Mouse (Mus musculus): ENCODE measurements around the gene Postn. TPM values are rescaled to one million over a fixed set of nuclear protein-coding genes. Genes with fewer than 3 reads are reported as not detected.

Gene Postn
- total and polyA plus RNA-seq, 3 experiments, result 0.22 TPM; not detected in 2

- Histone ChIP-seq H3K4me1 (ENCODE audit: insufficient read depth, low read depth, low read length) (no peaks in the 10 kb centered on the region), H3K4me3 (ENCODE audit: low read depth, low read length) (no peak overlapping the region), H3K9me3 (replicated peaks) (peaks cover 24% of the 10 kb centered on the region), H3K36me3 (replicated peaks) (no peaks in the 10 kb centered on the region), H3K27me3 (ENCODE audit: insufficient read depth, low read length) (no peaks in the 10 kb centered on the region)
- DNase-seq (ENCODE audit: low spot score), result no peak
- no peak for TF ChIP-seq GATA2 (IDR thresholded peaks at IDR 0.05; ENCODE audit: borderline replicate concordance, low read depth, low read length)
- no peak for TF ChIP-seq TAL1 (conservative IDR thresholded peaks at IDR 0.05; ENCODE audit: low read depth, low read length)
- TF ChIP-seq GATA1 (IDR thresholded peaks at IDR 0.05; ENCODE audit: borderline replicate concordance, low read length), result no peak
- no peak for TF ChIP-seq POLR2AphosphoS5 (IDR thresholded peaks at IDR 0.05; ENCODE audit: insufficient replicate concordance, low read depth, low read length)
- TF ChIP-seq CTCF (IDR thresholded peaks at IDR 0.05; ENCODE audit: low read depth, low read length), result no peak
- no peak for ATAC-seq (ENCODE audit: extremely low read depth, insufficient number of reproducible peaks, low FRiP score, poor library complexity, severe bottlenecking)
Observed at GRCm38 (mm10) chr3:54421666-54422065, 60.8 kb downstream of the Postn start.

GRCm38 (mm10) chr3:54424146-54424545, 63.2 kb downstream of the Postn start:
- ATAC-seq (ENCODE audit: extremely low read depth, insufficient number of reproducible peaks, low FRiP score, poor library complexity, severe bottlenecking) (no peak), DNase-seq (ENCODE audit: low spot score) (no peak)
- no peak for TF ChIP-seq CTCF (IDR thresholded peaks at IDR 0.05; ENCODE audit: low read depth, low read length)
- no peak for TF ChIP-seq GATA2 (IDR thresholded peaks at IDR 0.05; ENCODE audit: borderline replicate concordance, low read depth, low read length)
- no peak for TF ChIP-seq TAL1 (conservative IDR thresholded peaks at IDR 0.05; ENCODE audit: low read depth, low read length)
- no peaks in the 10 kb centered on the region for H3K27me3 ChIP-seq (ENCODE audit: insufficient read depth, low read length)
- H3K36me3 ChIP-seq (replicated peaks), result no peaks in the 10 kb centered on the region
- peaks cover 18% of the 10 kb centered on the region for H3K9me3 ChIP-seq (replicated peaks)
- H3K4me3 ChIP-seq (ENCODE audit: low read depth, low read length), result no peak overlapping the region
- H3K4me1 ChIP-seq (ENCODE audit: insufficient read depth, low read depth, low read length), result no peaks in the 10 kb centered on the region

GRCm38 (mm10) chr3:54431663-54432062, 70.8 kb downstream of the Postn start:
- ATAC-seq (ENCODE audit: extremely low read depth, insufficient number of reproducible peaks, low FRiP score, poor library complexity, severe bottlenecking), result no peak
- H3K36me3 ChIP-seq (replicated peaks), result no peaks in the 10 kb centered on the region
- TF ChIP-seq GATA1 (IDR thresholded peaks at IDR 0.05; ENCODE audit: borderline replicate concordance, low read length) (no peak), GATA2 (IDR thresholded peaks at IDR 0.05; ENCODE audit: borderline replicate concordance, low read depth, low read length) (no peak), POLR2AphosphoS5 (IDR thresholded peaks at IDR 0.05; ENCODE audit: insufficient replicate concordance, low read depth, low read length) (no peak), TAL1 (conservative IDR thresholded peaks at IDR 0.05; ENCODE audit: low read depth, low read length) (no peak), CTCF (IDR thresholded peaks at IDR 0.05; ENCODE audit: low read depth, low read length) (no peak)
- no peaks in the 10 kb centered on the region for H3K27me3 ChIP-seq (ENCODE audit: insufficient read depth, low read length)
- peaks cover 17% of the 10 kb centered on the region for H3K9me3 ChIP-seq (replicated peaks)
- DNase-seq (ENCODE audit: low spot score), result no peak
- no peak overlapping the region for H3K4me3 ChIP-seq (ENCODE audit: low read depth, low read length)
- H3K4me1 ChIP-seq (ENCODE audit: insufficient read depth, low read depth, low read length), result no peaks in the 10 kb centered on the region

DNA sequence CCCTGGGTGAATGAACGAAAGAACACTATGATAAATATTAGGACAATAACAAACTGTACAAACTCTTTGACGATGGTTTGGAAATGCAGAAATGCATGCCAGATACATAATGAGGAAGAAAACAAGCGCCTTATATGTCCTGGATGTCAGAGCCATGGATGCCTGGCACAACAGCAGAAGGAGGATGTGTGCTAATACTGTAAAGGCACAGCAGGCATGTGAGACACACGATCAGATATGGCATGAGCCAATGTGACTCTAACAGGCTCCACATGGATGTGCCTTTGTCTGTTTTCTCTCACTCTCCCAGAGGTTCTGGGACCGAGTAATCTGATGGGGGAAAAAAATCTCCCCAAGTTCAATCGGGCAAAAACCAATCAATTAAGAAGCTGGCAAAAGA, 71.3 kb downstream of the Postn start:
- H3K36me3 ChIP-seq (replicated peaks), result no peaks in the 10 kb centered on the region
- H3K27me3 ChIP-seq (ENCODE audit: insufficient read depth, low read length), result no peaks in the 10 kb centered on the region
- H3K9me3 ChIP-seq (replicated peaks), result peaks cover 17% of the 10 kb centered on the region
- no peak for DNase-seq (ENCODE audit: low spot score)
- no peaks in the 10 kb centered on the region for H3K4me1 ChIP-seq (ENCODE audit: insufficient read depth, low read depth, low read length)
- no peak for ATAC-seq (ENCODE audit: extremely low read depth, insufficient number of reproducible peaks, low FRiP score, poor library complexity, severe bottlenecking)
- TF ChIP-seq POLR2AphosphoS5 (IDR thresholded peaks at IDR 0.05; ENCODE audit: insufficient replicate concordance, low read depth, low read length), result no peak
- TF ChIP-seq GATA1 (IDR thresholded peaks at IDR 0.05; ENCODE audit: borderline replicate concordance, low read length), result no peak
- TF ChIP-seq GATA2 (IDR thresholded peaks at IDR 0.05; ENCODE audit: borderline replicate concordance, low read depth, low read length), result no peak
- no peak for TF ChIP-seq CTCF (IDR thresholded peaks at IDR 0.05; ENCODE audit: low read depth, low read length)
- no peak for TF ChIP-seq TAL1 (conservative IDR thresholded peaks at IDR 0.05; ENCODE audit: low read depth, low read length)
- no peak overlapping the region for H3K4me3 ChIP-seq (ENCODE audit: low read depth, low read length)

GRCm38 (mm10) chr3:54432605-54433004, 71.7 kb downstream of the Postn start:
- TF ChIP-seq GATA1 (IDR thresholded peaks at IDR 0.05; ENCODE audit: borderline replicate concordance, low read length), result no peak
- no peak for TF ChIP-seq GATA2 (IDR thresholded peaks at IDR 0.05; ENCODE audit: borderline replicate concordance, low read depth, low read length)
- TF ChIP-seq TAL1 (conservative IDR thresholded peaks at IDR 0.05; ENCODE audit: low read depth, low read length), result no peak
- TF ChIP-seq POLR2AphosphoS5 (IDR thresholded peaks at IDR 0.05; ENCODE audit: insufficient replicate concordance, low read depth, low read length), result no peak
- no peak for TF ChIP-seq CTCF (IDR thresholded peaks at IDR 0.05; ENCODE audit: low read depth, low read length)
- Histone ChIP-seq H3K36me3 (replicated peaks) (no peaks in the 10 kb centered on the region), H3K4me1 (ENCODE audit: insufficient read depth, low read depth, low read length) (no peaks in the 10 kb centered on the region), H3K27me3 (ENCODE audit: insufficient read depth, low read length) (no peaks in the 10 kb centered on the region), H3K9me3 (replicated peaks) (peaks cover 17% of the 10 kb centered on the region), H3K4me3 (ENCODE audit: low read depth, low read length) (no peak overlapping the region)
- DNase-seq (ENCODE audit: low spot score), result no peak
- no peak for ATAC-seq (ENCODE audit: extremely low read depth, insufficient number of reproducible peaks, low FRiP score, poor library complexity, severe bottlenecking)

DNA sequence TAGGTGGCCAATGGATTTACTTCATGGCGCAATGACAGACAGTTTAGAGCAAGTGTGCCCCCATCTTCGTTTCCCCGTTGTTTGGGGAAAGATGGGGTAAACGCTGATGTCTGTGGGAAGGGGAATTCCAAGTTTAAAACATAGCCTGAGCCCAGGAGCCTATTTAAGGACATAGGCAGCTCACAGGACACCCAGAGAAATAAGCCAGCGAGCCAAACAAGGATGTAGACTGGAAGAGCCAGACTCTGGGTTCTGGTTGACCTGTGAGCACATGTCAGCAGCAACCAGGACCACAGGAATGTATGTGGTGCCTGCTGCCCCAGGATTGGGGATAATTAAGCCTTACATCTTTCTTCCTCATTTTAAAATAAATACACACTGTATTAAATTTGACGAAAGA, 73.7 kb downstream of the Postn start:
- Histone ChIP-seq H3K27me3 (ENCODE audit: insufficient read depth, low read length) (no peaks in the 10 kb centered on the region), H3K36me3 (replicated peaks) (no peaks in the 10 kb centered on the region), H3K9me3 (replicated peaks) (peaks cover 25% of the 10 kb centered on the region), H3K4me3 (ENCODE audit: low read depth, low read length) (no peak overlapping the region), H3K4me1 (ENCODE audit: insufficient read depth, low read depth, low read length) (no peaks in the 10 kb centered on the region)
- no peak for DNase-seq (ENCODE audit: low spot score)
- TF ChIP-seq GATA2 (IDR thresholded peaks at IDR 0.05; ENCODE audit: borderline replicate concordance, low read depth, low read length) (no peak), CTCF (IDR thresholded peaks at IDR 0.05; ENCODE audit: low read depth, low read length) (no peak), TAL1 (conservative IDR thresholded peaks at IDR 0.05; ENCODE audit: low read depth, low read length) (no peak), GATA1 (IDR thresholded peaks at IDR 0.05; ENCODE audit: borderline replicate concordance, low read length) (no peak), POLR2AphosphoS5 (IDR thresholded peaks at IDR 0.05; ENCODE audit: insufficient replicate concordance, low read depth, low read length) (no peak)
- ATAC-seq (ENCODE audit: extremely low read depth, insufficient number of reproducible peaks, low FRiP score, poor library complexity, severe bottlenecking), result no peak
